Mouse (Mus musculus) heart, adult 2 months (tissue): Measurements from ENCODE around the gene Elp6.

Experiments used
- CTCF ChIP-seq: fragments of 200-600 bp; IDR thresholded peaks from 2 replicates; pipeline ENCODE4 v1.8.1; 2022; ENCODE audit warnings: antibody characterized with exemption, mild to moderate bottlenecking, moderate library complexity
- EP300 ChIP-seq: fragments of 200-500 bp; IDR thresholded peaks from 2 replicates; pipeline ENCODE4 v1.6.1; 2011; ENCODE audit warnings: low read depth, low read length, control low read depth; ENCODE audit not compliant: insufficient read depth

GRCm38 (mm10) chr9:110264991-110265390, 40.0 kb upstream of the Elp6 start:
- no peak for TF ChIP-seq EP300
- TF ChIP-seq CTCF, result no peak
